Mouse (Mus musculus) embryonic facial prominence, embryonic 12.5 days (tissue): ENCODE results near the gene Gm20547. TPM values are rescaled to one million over a fixed set of nuclear protein-coding genes. Genes with fewer than 3 reads are reported as not detected.
A peak's percentile ranks its signal among the peaks of the same experiment; 100 is the strongest.
"Not testable (repeated sequence)": the region's sequence is repeated elsewhere in the genome, so short reads cannot be mapped to it uniquely, and the experiment has no call there.

ENCODE experiments used
- ATAC-seq: fragments of 200-750 bp; cut with Nextera tagmentation; 2 replicates; pipeline ENCODE4 v1.8.0; 2017; ENCODE audit not compliant: insufficient number of reproducible peaks, insufficient read depth, low FRiP score, low TSS enrichment
- H3K27ac ChIP-seq: fragments of 300-500 bp; sonication (generic); 2 replicates; pipeline ENCODE4 v1.5.1; 2016; ENCODE audit warnings: mild to moderate bottlenecking
- H3K27me3 ChIP-seq: fragments of 300-500 bp; sonication (generic); 2 replicates; pipeline ENCODE4 v1.6.1; 2016; ENCODE audit warnings: mild to moderate bottlenecking, moderate library complexity
- H3K36me3 ChIP-seq: fragments of 300-500 bp; sonication (generic); 2 replicates; pipeline ENCODE4 v1.6.1; 2016; ENCODE audit warnings: mild to moderate bottlenecking
- H3K4me1 ChIP-seq: fragments of 300-500 bp; sonication (generic); 2 replicates; pipeline ENCODE4 v1.6.1; 2016
- H3K4me2 ChIP-seq: fragments of 300-500 bp; sonication (generic); replicated peaks from 2 replicates; pipeline ENCODE4 v1.6.1; 2016; ENCODE audit warnings: mild to moderate bottlenecking, moderate library complexity
- H3K4me3 ChIP-seq: fragments of 300-500 bp; sonication (generic); 2 replicates; pipeline ENCODE4 v1.5.1; 2016; ENCODE audit warnings: mild to moderate bottlenecking
- H3K9ac ChIP-seq: fragments of 300-500 bp; sonication (generic); 2 replicates; pipeline ENCODE4 v1.6.1; 2016; ENCODE audit warnings: mild to moderate bottlenecking, moderate library complexity
- H3K9me3 ChIP-seq: fragments of 300-500 bp; sonication (generic); 2 replicates; pipeline ENCODE4 v1.6.1; 2016; ENCODE audit warnings: mild to moderate bottlenecking, moderate library complexity
- WGBS: fragments of 180-500 bp; shearing (Covaris S2); methylation state at CpG from one replicate; pipeline ENCODE4 v1.1.7; 2016; 5-methylcytosine and 5-hydroxymethylcytosine counted together
- polyA plus RNA-seq: library from polyadenylated mRNA; unstranded; fragments of >200 nt; fragmentation: Nextera tagmentation; extraction: Ambion mirVana; gene quantifications from 2 replicates; pipeline ENCODE4 v1.2.1, GENCODE M21; 2016

Gm20547 gene
- polyA plus RNA-seq, 1 experiment from 2014 or later = 0.31 TPM

DNA sequence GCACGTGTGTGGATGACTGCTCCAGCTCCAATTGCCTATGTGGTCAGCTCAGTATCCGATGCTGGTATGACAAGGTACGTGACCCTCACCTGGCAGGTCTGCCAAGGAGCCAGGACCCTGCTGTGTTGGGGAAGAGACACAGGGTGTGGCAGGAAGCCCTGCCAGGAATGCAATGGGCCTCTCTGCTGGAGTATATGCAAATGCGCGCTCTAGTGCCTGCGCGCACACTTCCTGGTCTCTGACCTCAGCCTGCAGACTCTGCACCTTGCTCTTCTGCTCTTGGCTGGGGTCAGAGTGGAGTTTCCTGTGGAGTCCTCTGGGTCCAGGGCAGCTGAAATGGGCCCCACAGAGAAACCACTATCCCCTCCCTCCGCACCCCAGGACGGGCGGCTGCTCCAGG lies 29.1 kb upstream of the Gm20547 start:
- 89% methylated on average over 10 of the region's 10 CpGs for WGBS
- Histone ChIP-seq H3K4me1 (0 out of 2 replicates have a peak, but pooled peaks cover 3% of the 10 kb centered on the region), H3K9me3 (no peaks in the 10 kb centered on the region), H3K9ac (no peak overlapping the region), H3K27ac (no peak overlapping the region), H3K36me3 (peaks cover 81% of the 10 kb centered on the region), H3K27me3 (no peaks in the 10 kb centered on the region), H3K4me2 (no peak overlapping the region), H3K4me3 (no peak overlapping the region)
- ATAC-seq = no peak

DNA sequence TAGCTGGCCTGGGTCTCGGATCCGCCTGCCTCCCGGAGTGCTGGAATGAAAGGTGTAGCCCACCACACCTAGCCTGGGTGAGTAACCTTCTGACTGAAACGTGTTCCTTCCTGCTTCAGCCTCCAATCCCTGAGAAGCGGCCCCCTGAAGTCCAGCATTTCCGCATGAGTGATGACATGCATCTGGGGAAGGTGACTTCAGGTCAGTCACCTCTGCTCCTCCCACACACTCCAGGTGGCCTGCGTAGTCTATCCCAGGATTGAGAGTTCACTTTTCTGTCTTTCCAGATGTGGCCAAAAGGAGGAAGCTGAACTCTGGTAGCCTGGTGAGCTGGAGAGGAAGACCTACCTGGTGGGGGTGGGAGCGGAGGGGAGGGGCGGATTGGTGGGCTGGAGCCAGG lies 21.1 kb upstream of the Gm20547 start:
- Histone ChIP-seq H3K9ac (no peak overlapping the region), H3K4me2 (no peak overlapping the region), H3K36me3 (peaks cover 62% of the 10 kb centered on the region), H3K9me3 (no peaks in the 10 kb centered on the region), H3K4me3 (no peak overlapping the region), H3K27ac (no peak overlapping the region), H3K4me1 (peaks cover 7% of the 10 kb centered on the region; the same call in 1 of the 2 replicates), H3K27me3 (no peaks in the 10 kb centered on the region)
- 90% methylated on average over 9 of the region's 9 CpGs for WGBS
- no peak for ATAC-seq

DNA sequence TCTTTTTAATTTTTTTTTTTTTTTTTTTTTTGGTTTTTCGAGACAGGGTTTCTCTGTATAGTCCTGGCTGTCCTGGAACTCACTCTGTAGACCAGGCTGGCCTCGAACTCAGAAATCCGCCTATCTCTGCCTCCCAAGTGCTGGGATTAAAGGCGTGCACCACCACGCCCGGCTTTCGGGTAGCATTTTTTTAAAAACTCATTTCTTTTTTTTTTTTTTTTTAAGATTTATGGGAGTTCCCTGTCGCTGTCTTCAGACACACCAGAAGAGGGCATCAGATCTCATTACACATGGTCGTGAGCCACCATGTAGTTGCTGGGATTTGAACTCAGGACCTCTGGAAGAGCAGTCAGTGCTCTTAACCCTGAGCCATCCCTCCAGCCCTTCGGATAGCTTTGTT lies 20.1 kb upstream of the Gm20547 start:
- peaks cover 13% of the 10 kb centered on the region for H3K4me1 ChIP-seq
- not testable (repeated sequence) for ATAC-seq

DNA sequence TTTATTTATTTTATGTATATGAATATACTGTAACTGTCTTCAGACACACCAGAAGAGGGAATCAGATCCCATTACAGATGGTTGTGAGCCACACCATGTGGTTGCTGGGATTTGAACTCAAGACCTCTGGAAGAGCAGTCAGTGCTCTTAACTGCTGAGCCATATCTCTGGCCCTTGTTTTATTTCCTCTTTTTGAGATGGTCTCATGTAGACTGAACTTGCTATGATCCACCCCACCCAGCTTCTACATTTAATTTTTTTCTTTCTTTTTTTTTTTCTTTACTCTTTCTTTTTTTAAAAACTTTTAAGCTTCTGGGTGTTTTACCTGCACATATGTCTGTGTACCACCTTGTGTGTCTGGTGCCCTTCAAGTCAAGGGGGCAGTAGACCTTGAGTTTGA lies 19.0 kb upstream of the Gm20547 start:
- not testable (repeated sequence) for H3K27ac ChIP-seq, H3K27me3 ChIP-seq, H3K9ac ChIP-seq, H3K4me3 ChIP-seq, H3K9me3 ChIP-seq, ATAC-seq, H3K4me2 ChIP-seq
- peaks cover 23% of the 10 kb centered on the region for H3K4me1 ChIP-seq
- H3K36me3 ChIP-seq = peaks cover 49% of the 10 kb centered on the region

More for the DNA sequence above, 20.1 kb upstream of the Gm20547 start:
- not testable (repeated sequence) for H3K4me2 ChIP-seq, H3K27ac ChIP-seq, H3K27me3 ChIP-seq, H3K9me3 ChIP-seq, H3K9ac ChIP-seq, H3K4me3 ChIP-seq
- H3K36me3 ChIP-seq = peaks cover 52% of the 10 kb centered on the region
- 90% methylated on average over 9 of the region's 10 CpGs for WGBS

DNA sequence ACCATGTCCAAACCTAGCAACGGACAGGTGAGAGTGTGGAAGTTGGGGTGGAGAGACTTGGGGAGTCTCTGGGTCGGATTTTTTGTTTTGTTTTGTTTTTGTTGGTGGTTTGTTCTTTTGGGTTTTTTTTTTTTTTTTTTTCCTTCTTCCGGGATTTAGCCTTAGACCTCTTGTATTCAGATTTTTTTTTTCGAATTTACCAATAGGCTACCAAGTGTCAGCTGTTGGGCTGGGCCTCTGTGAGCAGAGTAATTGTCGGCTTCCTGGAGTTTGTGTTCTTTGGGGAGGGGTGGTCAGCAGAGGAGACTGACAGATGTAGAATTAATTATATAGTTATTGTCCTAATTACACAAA lies 18.0 kb upstream of the Gm20547 start:
- Histone ChIP-seq H3K9ac (peak overlapping the region; percentile 98), H3K4me1 (peaks cover 31% of the 10 kb centered on the region), H3K36me3 (peaks cover 40% of the 10 kb centered on the region), H3K9me3 (0 out of 2 replicates have a peak, but pooled peaks cover 4% of the 10 kb centered on the region), H3K27me3 (no peaks in the 10 kb centered on the region), H3K4me2 (peak overlapping the region; percentile 97), H3K4me3 (peak overlapping the region; percentile 99), H3K27ac (peak overlapping the region; percentile 96)
- ATAC-seq = no peak
- WGBS = under 1% methylated on average over 5 of the region's 5 CpGs

DNA sequence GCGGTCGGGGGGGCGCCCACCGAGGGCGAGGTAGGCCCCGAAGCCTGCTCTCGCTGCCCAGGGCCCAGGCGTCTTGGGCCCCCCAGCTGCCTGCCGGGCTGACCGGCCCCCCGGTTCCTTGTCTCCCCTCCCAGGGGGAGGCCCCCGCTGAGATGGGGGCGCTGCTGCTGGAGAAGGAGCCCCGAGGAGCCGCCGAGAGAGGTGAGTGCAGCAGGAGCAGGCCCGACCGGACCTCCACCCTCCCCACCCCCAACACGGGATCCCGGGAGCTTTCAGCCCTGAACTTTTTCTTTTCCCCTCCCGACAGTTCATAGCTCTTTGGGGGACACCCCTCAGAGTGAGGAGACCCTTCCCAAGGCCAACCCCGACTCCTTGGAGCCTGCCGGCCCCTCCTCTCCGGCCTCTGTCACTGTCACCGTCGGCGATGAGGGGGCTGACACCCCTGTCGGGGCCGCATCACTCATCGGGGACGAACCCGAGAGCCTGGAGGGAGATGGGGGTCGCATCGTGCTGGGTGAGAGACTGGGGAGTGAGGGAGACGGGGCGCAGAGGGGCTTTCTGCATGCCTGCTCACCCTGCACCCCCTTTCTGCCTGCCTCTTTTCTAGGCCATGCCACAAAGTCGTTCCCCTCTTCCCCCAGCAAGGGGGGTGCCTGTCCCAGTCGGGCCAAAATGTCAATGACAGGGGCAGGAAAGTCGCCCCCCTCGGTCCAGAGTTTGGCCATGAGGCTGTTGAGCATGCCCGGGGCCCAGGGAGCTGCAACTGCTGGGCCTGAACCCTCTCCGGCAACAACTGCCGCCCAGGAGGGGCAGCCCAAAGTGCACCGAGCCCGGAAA lies 17.4 kb upstream of the Gm20547 start:
- H3K9ac ChIP-seq = peak overlapping the region; percentile 98
- peak overlapping the region; percentile 96 for H3K27ac ChIP-seq
- ATAC-seq = no peak
- H3K36me3 ChIP-seq = peaks cover 34% of the 10 kb centered on the region
- under 1% methylated on average over 41 of the region's 45 CpGs for WGBS
- peak overlapping the region; percentile 99 for H3K4me3 ChIP-seq
- 0 out of 2 replicates have a peak, but pooled peaks cover 4% of the 10 kb centered on the region for H3K9me3 ChIP-seq
- H3K4me2 ChIP-seq = peak overlapping the region; percentile 97
- peaks cover 31% of the 10 kb centered on the region for H3K4me1 ChIP-seq
- H3K27me3 ChIP-seq = no peaks in the 10 kb centered on the region

DNA sequence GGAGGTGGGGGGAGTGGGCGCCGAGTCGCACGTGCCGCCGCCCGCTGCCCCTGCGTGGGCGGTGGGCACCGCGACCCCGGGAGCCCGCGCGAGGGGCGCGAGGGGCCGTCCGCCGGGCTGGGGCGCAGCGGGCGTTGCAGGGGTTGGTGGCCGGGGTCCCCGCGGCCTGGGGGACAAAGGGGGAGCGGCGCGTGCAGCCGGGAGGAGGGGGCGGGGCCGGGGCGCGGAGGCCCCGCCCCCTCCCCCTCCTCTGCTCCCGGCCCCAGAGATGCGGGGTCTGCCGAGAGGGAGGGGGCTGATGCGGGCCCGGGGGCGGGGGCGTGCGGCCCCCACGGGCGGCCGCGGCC lies 16.8 kb upstream of the Gm20547 start:
- peaks cover 34% of the 10 kb centered on the region for H3K4me1 ChIP-seq
- WGBS = under 1% methylated on average over 16 of the region's 47 CpGs
- peaks cover 30% of the 10 kb centered on the region for H3K36me3 ChIP-seq

DNA sequence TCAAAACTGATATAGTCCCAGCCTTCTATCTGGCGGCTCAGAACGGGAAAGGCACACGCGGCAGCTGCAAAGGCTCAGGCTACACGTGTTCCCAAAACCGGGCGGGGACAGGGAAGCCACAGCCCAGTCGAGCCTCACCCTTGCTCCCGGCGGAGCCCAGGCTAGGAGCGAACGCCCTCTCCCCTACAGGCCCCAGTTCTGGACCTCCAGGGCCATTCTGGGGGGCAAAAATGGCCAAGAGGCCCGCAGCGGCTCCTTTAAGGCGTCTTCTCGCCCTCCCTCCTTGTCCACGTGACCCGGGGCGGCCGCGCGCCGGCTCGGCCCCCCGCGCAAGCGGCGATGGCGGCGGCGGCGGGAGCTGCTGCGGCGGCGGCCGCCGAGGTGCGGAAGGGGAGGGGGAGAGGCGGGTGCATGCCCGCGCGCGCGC lies 16.3 kb upstream of the Gm20547 start, which contains the start of the genes C2 and Ehmt2:
TSS of gene C2 (minus strand) at position 106 of the 427 bp plus-strand sequence.
TSS of gene Ehmt2 (plus strand) at position 310 of the 427 bp plus-strand sequence.
- ATAC-seq = peak; percentile 17; the same call in 1 of the 2 replicates
- Histone ChIP-seq H3K27me3 (no peaks in the 10 kb centered on the region), H3K9ac (peak within 1 kb of the TSS; percentile 98), H3K4me1 (peaks cover 35% of the 10 kb centered on the region), H3K4me2 (peak within 1 kb of the TSS; percentile 97), H3K36me3 (peaks cover 24% of the 10 kb centered on the region), H3K27ac (peak within 1 kb of the TSS; percentile 96), H3K9me3 (0 out of 2 replicates have a peak, but pooled peaks cover 4% of the 10 kb centered on the region), H3K4me3 (peak within 1 kb of the TSS; percentile 99)
- WGBS = under 1% methylated on average over 37 of the region's 44 CpGs

More for the DNA sequence above, 16.8 kb upstream of the Gm20547 start:
- Histone ChIP-seq H3K4me3 (peak overlapping the region; percentile 99), H3K27ac (peak overlapping the region; percentile 96), H3K4me2 (peak overlapping the region; percentile 97), H3K9ac (peak overlapping the region; percentile 98), H3K9me3 (0 out of 2 replicates have a peak, but pooled peaks cover 4% of the 10 kb centered on the region), H3K27me3 (no peaks in the 10 kb centered on the region)
- ATAC-seq = no peak

DNA sequence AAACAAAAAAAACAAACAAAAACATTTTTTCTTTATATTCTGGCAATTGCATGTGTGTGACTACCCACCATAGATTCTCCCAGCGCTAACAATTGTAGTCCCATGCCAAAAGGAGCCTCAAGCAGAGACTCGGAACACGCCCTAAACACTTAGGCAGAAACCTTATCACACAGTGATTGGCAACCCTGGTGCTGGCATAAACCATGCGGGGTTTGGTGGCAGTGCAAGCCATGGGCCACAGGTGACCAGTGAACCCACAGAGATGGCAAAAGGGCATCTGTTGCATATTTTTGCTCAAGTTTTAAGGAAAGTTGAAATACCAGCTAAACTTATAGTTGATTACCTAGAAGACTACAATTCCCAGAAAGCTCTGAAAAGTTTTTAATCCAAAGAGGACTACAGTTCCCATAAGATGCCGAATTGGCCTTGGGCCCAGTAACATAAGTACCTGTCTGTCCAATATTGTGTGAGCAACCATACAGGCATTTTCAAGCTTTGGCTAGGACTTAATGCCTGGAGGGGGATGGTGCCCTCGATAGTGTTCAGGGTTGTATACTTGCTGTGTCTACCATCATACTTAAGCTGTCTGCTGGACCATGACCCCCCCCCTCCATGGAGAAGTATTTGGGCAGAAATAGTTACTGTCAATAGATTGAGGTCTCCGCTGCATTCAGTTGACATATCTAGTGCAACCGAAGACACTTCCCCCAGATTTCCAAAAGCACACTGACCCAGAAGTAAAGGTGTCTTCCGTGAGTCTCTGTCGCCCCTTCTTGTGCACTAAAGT lies 15.7 kb upstream of the Gm20547 start:
- H3K36me3 ChIP-seq = peaks cover 18% of the 10 kb centered on the region
- H3K9ac ChIP-seq = peak overlapping the region; percentile 98
- H3K27ac ChIP-seq = peak overlapping the region; percentile 96
- H3K27me3 ChIP-seq = no peaks in the 10 kb centered on the region
- ATAC-seq = no peak
- peak overlapping the region; percentile 97 for H3K4me2 ChIP-seq
- peaks cover 35% of the 10 kb centered on the region for H3K4me1 ChIP-seq
- 23% methylated on average over 10 of the region's 10 CpGs for WGBS
- 0 out of 2 replicates have a peak, but pooled peaks cover 4% of the 10 kb centered on the region for H3K9me3 ChIP-seq
- peak overlapping the region; percentile 99 for H3K4me3 ChIP-seq

DNA sequence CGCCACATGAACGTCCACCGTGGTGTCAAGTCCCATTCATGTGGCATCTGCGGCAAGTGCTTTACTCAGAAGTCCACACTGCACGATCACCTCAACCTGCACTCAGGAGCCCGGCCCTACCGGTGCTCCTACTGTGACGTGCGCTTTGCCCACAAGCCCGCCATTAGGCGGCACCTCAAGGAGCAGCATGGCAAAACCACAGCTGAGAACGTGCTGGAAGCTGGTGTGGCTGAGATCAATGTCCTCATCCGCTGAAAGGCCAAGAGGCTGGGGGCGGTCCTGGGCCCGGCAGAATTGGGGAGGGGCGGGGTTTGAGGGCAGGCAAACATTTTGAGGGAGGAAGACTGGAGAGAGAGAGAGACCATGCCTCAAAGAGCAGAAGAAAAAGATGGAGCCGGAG lies 14.5 kb upstream of the Gm20547 start:
- WGBS = 88% methylated on average over 17 of the region's 17 CpGs
- no peak for ATAC-seq
- Histone ChIP-seq H3K27me3 (no peaks in the 10 kb centered on the region), H3K4me2 (peak overlapping the region; percentile 97), H3K27ac (no peak overlapping the region), H3K36me3 (peaks cover 10% of the 10 kb centered on the region), H3K9me3 (0 out of 2 replicates have a peak, but pooled peaks cover 4% of the 10 kb centered on the region), H3K9ac (no peak overlapping the region), H3K4me1 (peaks cover 35% of the 10 kb centered on the region), H3K4me3 (peak overlapping the region; percentile 83; the same call in 1 of the 2 replicates)

DNA sequence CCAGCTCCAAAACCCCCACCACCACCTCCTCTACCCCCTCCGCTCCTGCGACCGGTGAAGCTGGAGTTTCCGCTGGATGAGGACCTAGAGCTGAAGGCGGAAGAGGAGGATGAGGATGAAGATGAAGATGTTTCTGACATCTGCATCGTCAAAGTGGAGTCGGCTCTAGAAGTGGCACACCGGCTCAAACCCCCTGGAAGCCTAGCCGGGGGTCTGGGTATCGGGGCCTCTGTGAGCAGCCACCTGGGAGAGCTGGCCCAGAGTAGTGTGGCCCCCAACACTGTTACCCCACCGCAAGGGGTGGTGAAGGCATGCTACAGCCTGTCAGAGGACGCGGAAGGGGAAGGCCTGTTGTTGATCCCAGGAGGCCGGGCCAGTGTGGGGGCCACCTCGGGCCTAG lies 13.9 kb upstream of the Gm20547 start:
- Histone ChIP-seq H3K27ac (peak overlapping the region; percentile 95), H3K9me3 (0 out of 2 replicates have a peak, but pooled peaks cover 4% of the 10 kb centered on the region), H3K4me3 (peak overlapping the region; percentile 83), H3K36me3 (peaks cover 9% of the 10 kb centered on the region), H3K4me2 (peak overlapping the region; percentile 97), H3K9ac (peak overlapping the region; percentile 95), H3K4me1 (peaks cover 35% of the 10 kb centered on the region), H3K27me3 (no peaks in the 10 kb centered on the region)
- ATAC-seq = no peak
- WGBS = 92% methylated on average over 15 of the region's 15 CpGs
